Mouse (Mus musculus): ENCODE data around the gene Gm8369. TPM values are rescaled to one million over a fixed set of nuclear protein-coding genes. Genes with fewer than 3 reads are reported as not detected.

Gene Gm8369
- total and polyA plus RNA-seq, 3 experiments = not detected

GRCm38 (mm10) chr19:11443964-11444363, 41.8 kb upstream of the Gm8369 start:
- H3K36me3 ChIP-seq (ENCODE audit: control insufficient read depth in 1 of 2, insufficient read depth in 2 of 2, low read length in 2 of 2) = no peaks in the 10 kb centered on the region
- H3K27me3 ChIP-seq (ENCODE audit: control insufficient read depth in 1 of 2, insufficient read depth in 2 of 2, low read length in 2 of 2) = no peaks in the 10 kb centered on the region
- no peaks in the 10 kb centered on the region for H3K9me3 ChIP-seq (replicated peaks; ENCODE audit: insufficient read depth, low read length)
- no peak for TF ChIP-seq ZMIZ1 (IDR thresholded peaks at IDR 0.05; ENCODE audit: low read depth, low read length)
- TF ChIP-seq SIN3A (IDR thresholded peaks at IDR 0.05; ENCODE audit: low read length) = no peak
- no peak for TF ChIP-seq ZNF384 (IDR thresholded peaks at IDR 0.05; ENCODE audit: low read depth, low read length)
- no peak for TF ChIP-seq BHLHE40 (IDR thresholded peaks at IDR 0.05; ENCODE audit: borderline replicate concordance, low read depth, low read length)
- no peak for TF ChIP-seq MYB (IDR thresholded peaks at IDR 0.05; ENCODE audit: low read depth, low read length)
- TF ChIP-seq SMC3 (IDR thresholded peaks at IDR 0.05; ENCODE audit: low read depth, low read length) = no peak
- no peak for TF ChIP-seq MAFK (IDR thresholded peaks at IDR 0.05; ENCODE audit: borderline replicate concordance, low read depth, low read length)
- TF ChIP-seq POLR2A (IDR thresholded peaks at IDR 0.05; ENCODE audit: control insufficient read depth in 1 of 2, insufficient read depth in 1 of 2, low read depth in 1 of 2, low read length in 2 of 2, poor library complexity in 1 of 2) = no peak
- TF ChIP-seq MXI1 (IDR thresholded peaks at IDR 0.05; ENCODE audit: low read depth, low read length) = no peak
- no peak for TF ChIP-seq CHD1 (IDR thresholded peaks at IDR 0.05; ENCODE audit: low read depth, low read length)
- no peak for TF ChIP-seq CHD2 (IDR thresholded peaks at IDR 0.05; ENCODE audit: low read length)
- no peak for TF ChIP-seq E2F4 (IDR thresholded peaks at IDR 0.05; ENCODE audit: borderline replicate concordance, low read depth, low read length)
- TF ChIP-seq MAZ (IDR thresholded peaks at IDR 0.05; ENCODE audit: low read depth, low read length) = no peak
- TF ChIP-seq USF2 (IDR thresholded peaks at IDR 0.05; ENCODE audit: borderline replicate concordance in 1 of 2, insufficient read depth in 1 of 2, low read depth in 1 of 2, low read length in 2 of 2) = no peak
- no peak for TF ChIP-seq GABPA (IDR thresholded peaks at IDR 0.05; ENCODE audit: low read depth, low read length)
- TF ChIP-seq MYC (IDR thresholded peaks at IDR 0.05; ENCODE audit: low read depth, low read length) = no peak
- TF ChIP-seq NRF1 (IDR thresholded peaks at IDR 0.05; ENCODE audit: insufficient read depth, low read depth, low read length, poor library complexity, severe bottlenecking) = no peak
- TF ChIP-seq JUND (IDR thresholded peaks at IDR 0.05; ENCODE audit: low read depth, low read length) = no peak
- TF ChIP-seq GATA1 (IDR thresholded peaks at IDR 0.05; ENCODE audit: low read depth, low read length) = no peak
- no peaks in the 10 kb centered on the region for H3K79me2 ChIP-seq (ENCODE audit: control insufficient read depth, insufficient read depth, low read length, poor library complexity)
- no peak overlapping the region for H3K9ac ChIP-seq (ENCODE audit: control insufficient read depth, low read depth, low read length, poor library complexity, severe bottlenecking)
- no peak overlapping the region for H3K4me3 ChIP-seq (ENCODE audit: control insufficient read depth in 1 of 2, insufficient read depth in 1 of 2, low read depth in 2 of 2, low read length in 2 of 2)
- DNase-seq (ENCODE audit: low read depth, low spot score) = no peak
- H3K27ac ChIP-seq (ENCODE audit: control insufficient read depth, low read depth, low read length) = no peak overlapping the region
- H3K4me1 ChIP-seq (ENCODE audit: control insufficient read depth in 1 of 2, insufficient read depth in 2 of 2, low read length in 2 of 2) = no peaks in the 10 kb centered on the region

GRCm38 (mm10) chr19:11447238-11447637, 38.5 kb upstream of the Gm8369 start:
- TF ChIP-seq USF2 (IDR thresholded peaks at IDR 0.05; ENCODE audit: borderline replicate concordance in 1 of 2, insufficient read depth in 1 of 2, low read depth in 1 of 2, low read length in 2 of 2) (no peak), ZMIZ1 (IDR thresholded peaks at IDR 0.05; ENCODE audit: low read depth, low read length) (no peak), GATA1 (IDR thresholded peaks at IDR 0.05; ENCODE audit: low read depth, low read length) (no peak), CHD1 (IDR thresholded peaks at IDR 0.05; ENCODE audit: low read depth, low read length) (no peak), ETS1 (IDR thresholded peaks at IDR 0.05; ENCODE audit: low read depth, low read length) (no peak), CTCF (IDR thresholded peaks at IDR 0.05 in 2 of 3, conservative IDR thresholded peaks at IDR 0.05 in 1 of 3; ENCODE audit: control insufficient read depth in 1 of 3, insufficient read depth in 1 of 3, low read depth in 2 of 3, low read length in 3 of 3, poor library complexity in 1 of 3, severe bottlenecking in 1 of 3) (no peak), MAZ (IDR thresholded peaks at IDR 0.05; ENCODE audit: low read depth, low read length) (no peak), MYC (IDR thresholded peaks at IDR 0.05; ENCODE audit: low read depth, low read length) (no peak), JUND (IDR thresholded peaks at IDR 0.05; ENCODE audit: low read depth, low read length) (no peak), ZNF384 (IDR thresholded peaks at IDR 0.05; ENCODE audit: low read depth, low read length) (no peak), E2F4 (IDR thresholded peaks at IDR 0.05; ENCODE audit: borderline replicate concordance, low read depth, low read length) (no peak), RAD21 (IDR thresholded peaks at IDR 0.05; ENCODE audit: low read depth, low read length) (no peak), SIN3A (IDR thresholded peaks at IDR 0.05; ENCODE audit: low read length) (no peak), MAFK (IDR thresholded peaks at IDR 0.05; ENCODE audit: borderline replicate concordance, low read depth, low read length) (no peak), ZC3H11A (IDR thresholded peaks at IDR 0.05; ENCODE audit: low read depth, low read length) (no peak), MAX (IDR thresholded peaks at IDR 0.05; ENCODE audit: low read length) (no peak), ZKSCAN1 (IDR thresholded peaks at IDR 0.05; ENCODE audit: low read depth, low read length) (no peak), TCF12 (IDR thresholded peaks at IDR 0.05; ENCODE audit: low read depth, low read length) (no peak), MEF2A (IDR thresholded peaks at IDR 0.05; ENCODE audit: extremely low read depth, insufficient replicate concordance, low read depth, low read length, poor library complexity, severe bottlenecking) (no peak), SMC3 (IDR thresholded peaks at IDR 0.05; ENCODE audit: low read depth, low read length) (no peak)
- Histone ChIP-seq H3K27me3 (ENCODE audit: control insufficient read depth in 1 of 2, insufficient read depth in 2 of 2, low read length in 2 of 2) (no peaks in the 10 kb centered on the region), H3K9ac (ENCODE audit: control insufficient read depth, low read depth, low read length, poor library complexity, severe bottlenecking) (no peak overlapping the region), H3K9me3 (replicated peaks; ENCODE audit: insufficient read depth, low read length) (no peaks in the 10 kb centered on the region), H3K79me2 (ENCODE audit: control insufficient read depth, insufficient read depth, low read length, poor library complexity) (no peaks in the 10 kb centered on the region), H3K27ac (ENCODE audit: control insufficient read depth, low read depth, low read length) (no peak overlapping the region), H3K4me3 (ENCODE audit: control insufficient read depth in 1 of 2, insufficient read depth in 1 of 2, low read depth in 2 of 2, low read length in 2 of 2) (no peak overlapping the region), H3K4me1 (ENCODE audit: control insufficient read depth in 1 of 2, insufficient read depth in 2 of 2, low read length in 2 of 2) (no peaks in the 10 kb centered on the region), H3K36me3 (ENCODE audit: control insufficient read depth in 1 of 2, insufficient read depth in 2 of 2, low read length in 2 of 2) (no peaks in the 10 kb centered on the region)
- DNase-seq (ENCODE audit: low read depth, low spot score) = no peak
